Mouse (Mus musculus): ENCODE data around the gene Naa10. TPM values are rescaled to one million over a fixed set of nuclear protein-coding genes. Genes with fewer than 3 reads are reported as not detected.

Naa10 gene
- polyA plus RNA-seq (2014; fragmentation: Nextera tagmentation; extraction: Ambion mirVana) = 82.2 and 89.0 TPM in 2 replicates

DNA sequence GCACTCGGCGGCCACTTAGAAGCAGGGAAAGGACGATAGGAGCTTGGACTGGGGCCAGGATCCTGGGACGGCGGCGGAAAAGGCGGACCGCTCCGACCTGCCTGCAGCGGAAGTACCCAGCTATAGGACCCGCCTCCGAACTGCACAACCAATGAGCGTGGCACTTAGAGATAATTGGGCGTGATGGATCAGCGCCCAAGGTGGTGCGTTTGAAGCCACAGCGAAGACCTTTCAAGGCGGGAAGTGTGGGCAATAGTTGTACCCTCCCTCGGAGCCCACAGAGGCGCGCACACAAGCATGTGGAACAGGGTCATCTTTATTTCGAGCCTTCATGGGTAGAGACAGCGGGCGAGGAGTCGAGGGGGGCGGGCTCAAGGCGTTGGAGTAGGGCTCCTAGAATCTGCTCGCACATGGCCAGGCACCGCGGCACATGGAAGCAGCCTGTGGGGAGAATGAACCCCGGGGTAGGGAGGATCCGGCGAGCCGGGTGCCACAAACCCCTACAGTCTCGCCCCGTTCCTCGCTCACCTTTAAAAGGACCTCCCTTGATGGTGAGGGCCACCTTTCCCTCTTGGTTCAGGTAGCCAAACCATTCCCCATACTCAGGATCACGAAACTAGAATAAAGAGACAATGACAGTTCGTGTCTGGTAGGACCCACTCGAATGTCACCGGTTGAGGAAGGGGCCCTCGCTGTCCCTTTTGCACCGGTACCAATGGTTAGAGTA, at the start of gene Naa10, which contains the start of gene Arhgap4:
Naa10 (minus strand) TSS at position 122 of the 727 bp plus-strand sequence.
Arhgap4 (minus strand) TSS at position 48 of the 727 bp plus-strand sequence.
- peak within 1 kb of the TSS; percentile 55 for H3K4me3 ChIP-seq (replicated peaks; ENCODE audit: low read depth, low read length)
- 16% methylated on average over 43 of the region's 43 CpGs for WGBS
- peak within 1 kb of the TSS; percentile 67 for H3K4me2 ChIP-seq (ENCODE audit: low read length)
- peak; percentile 97 for ATAC-seq (ENCODE audit: low FRiP score, low TSS enrichment)
- peak; percentile 91 for DNase-seq
- H3K27me3 ChIP-seq (ENCODE audit: control insufficient read depth, insufficient read depth, low read length) = no peaks in the 10 kb centered on the region
- peak within 1 kb of the TSS; percentile 77 for H3K27ac ChIP-seq (replicated peaks; ENCODE audit: low read depth, low read length)
- peaks cover 2% of the 10 kb centered on the region; the same call in 1 of the 2 replicates for H3K36me3 ChIP-seq (ENCODE audit: control insufficient read depth, insufficient read depth, low read length)
- no peaks in the 10 kb centered on the region for H3K9me3 ChIP-seq (ENCODE audit: control insufficient read depth, low read length)
- 0 out of 2 replicates have a peak, but pooled peaks cover 3% of the 10 kb centered on the region for H3K4me1 ChIP-seq (ENCODE audit: control insufficient read depth, insufficient read depth, low read length)
- H3K9ac ChIP-seq (replicated peaks; ENCODE audit: low read length) = peak within 1 kb of the TSS; percentile 64

DNA sequence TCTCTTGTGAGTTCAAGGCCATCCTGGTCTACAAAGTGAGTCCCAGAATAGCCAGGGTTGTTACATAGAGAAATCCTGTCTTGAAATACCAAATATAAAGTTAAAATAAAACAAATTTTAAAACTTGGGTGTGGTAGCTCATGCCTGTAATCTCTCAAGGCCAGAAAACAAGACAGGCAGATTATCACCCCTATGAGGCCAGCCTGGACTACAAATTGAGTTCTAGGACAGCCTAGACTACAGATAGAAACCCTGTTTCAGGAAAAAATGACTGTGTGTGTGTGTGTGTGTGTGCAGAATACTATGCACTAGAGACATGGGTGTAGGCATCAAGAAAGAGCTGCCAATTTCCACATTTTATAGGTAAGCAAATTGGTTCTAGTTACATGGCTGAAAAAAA, 49.0 kb upstream of the Naa10 start:
- no peak for DNase-seq
- H3K9ac ChIP-seq (replicated peaks; ENCODE audit: low read length) = no peak overlapping the region
- no peak for ATAC-seq (ENCODE audit: low FRiP score, low TSS enrichment)
- no peaks in the 10 kb centered on the region for H3K36me3 ChIP-seq (ENCODE audit: control insufficient read depth, insufficient read depth, low read length)
- H3K27me3 ChIP-seq (ENCODE audit: control insufficient read depth, insufficient read depth, low read length) = no peaks in the 10 kb centered on the region
- no peak overlapping the region for H3K4me2 ChIP-seq (ENCODE audit: low read length)
- H3K4me1 ChIP-seq (ENCODE audit: control insufficient read depth, insufficient read depth, low read length) = no peaks in the 10 kb centered on the region
- H3K9me3 ChIP-seq (ENCODE audit: control insufficient read depth, low read length) = no peaks in the 10 kb centered on the region
- no peak overlapping the region for H3K27ac ChIP-seq (replicated peaks; ENCODE audit: low read depth, low read length)
- H3K4me3 ChIP-seq (replicated peaks; ENCODE audit: low read depth, low read length) = no peak overlapping the region

DNA sequence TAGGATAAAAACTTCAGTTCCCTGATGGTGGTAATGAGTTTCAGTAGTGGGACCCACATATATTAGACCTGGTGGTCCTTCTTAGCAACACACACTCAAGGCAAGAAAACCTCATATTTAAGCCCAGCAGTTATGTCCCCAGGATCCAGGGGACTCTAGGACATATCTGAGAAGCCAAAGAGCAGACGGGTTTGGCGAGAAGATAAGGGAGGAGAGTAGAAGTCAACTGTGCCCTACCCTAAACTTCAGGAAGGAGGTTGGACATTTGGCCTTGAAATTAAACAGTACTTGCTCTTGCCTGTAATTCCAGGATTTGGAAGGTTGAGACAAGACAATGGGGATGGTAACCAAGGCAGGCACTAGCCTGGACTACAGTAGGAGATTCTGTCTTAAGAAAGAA, 48.0 kb upstream of the Naa10 start:
- Histone ChIP-seq H3K4me3 (replicated peaks; ENCODE audit: low read depth, low read length) (no peak overlapping the region), H3K9me3 (ENCODE audit: control insufficient read depth, low read length) (no peaks in the 10 kb centered on the region), H3K4me2 (ENCODE audit: low read length) (no peak overlapping the region), H3K27me3 (ENCODE audit: control insufficient read depth, insufficient read depth, low read length) (no peaks in the 10 kb centered on the region), H3K9ac (replicated peaks; ENCODE audit: low read length) (no peak overlapping the region), H3K4me1 (ENCODE audit: control insufficient read depth, insufficient read depth, low read length) (no peaks in the 10 kb centered on the region), H3K27ac (replicated peaks; ENCODE audit: low read depth, low read length) (no peak overlapping the region), H3K36me3 (ENCODE audit: control insufficient read depth, insufficient read depth, low read length) (no peaks in the 10 kb centered on the region)
- WGBS = 95% methylated on average over 2 of the region's 2 CpGs
- DNase-seq = no peak
- ATAC-seq (ENCODE audit: low FRiP score, low TSS enrichment) = no peak

DNA sequence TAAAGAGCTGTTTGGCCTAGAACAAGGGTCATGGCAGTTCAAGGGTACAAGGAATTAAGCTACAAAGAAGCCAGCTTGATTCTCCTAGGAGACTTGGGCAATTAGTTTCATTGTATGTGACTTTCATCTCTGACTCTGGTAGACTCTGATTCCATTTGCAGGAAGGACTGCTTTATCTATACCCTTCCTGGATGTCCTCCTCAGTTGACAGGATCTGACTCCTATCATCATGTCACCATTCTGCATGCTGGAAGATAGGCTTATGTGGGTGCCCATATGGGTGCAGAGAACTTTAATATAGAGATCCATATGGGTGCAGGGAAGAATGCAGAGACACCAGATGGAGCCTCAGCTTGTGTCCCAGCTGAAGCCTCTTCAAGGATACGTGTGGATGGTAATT, 47.4 kb upstream of the Naa10 start:
- Histone ChIP-seq H3K9ac (replicated peaks; ENCODE audit: low read length) (no peak overlapping the region), H3K27me3 (ENCODE audit: control insufficient read depth, insufficient read depth, low read length) (no peaks in the 10 kb centered on the region), H3K36me3 (ENCODE audit: control insufficient read depth, insufficient read depth, low read length) (no peaks in the 10 kb centered on the region), H3K4me1 (ENCODE audit: control insufficient read depth, insufficient read depth, low read length) (peaks cover 3% of the 10 kb centered on the region), H3K27ac (replicated peaks; ENCODE audit: low read depth, low read length) (no peak overlapping the region), H3K4me3 (replicated peaks; ENCODE audit: low read depth, low read length) (no peak overlapping the region), H3K4me2 (ENCODE audit: low read length) (no peak overlapping the region), H3K9me3 (ENCODE audit: control insufficient read depth, low read length) (no peaks in the 10 kb centered on the region)
- no peak for ATAC-seq (ENCODE audit: low FRiP score, low TSS enrichment)
- 78% methylated on average over 1 of the region's 1 CpGs for WGBS
- DNase-seq = no peak

DNA sequence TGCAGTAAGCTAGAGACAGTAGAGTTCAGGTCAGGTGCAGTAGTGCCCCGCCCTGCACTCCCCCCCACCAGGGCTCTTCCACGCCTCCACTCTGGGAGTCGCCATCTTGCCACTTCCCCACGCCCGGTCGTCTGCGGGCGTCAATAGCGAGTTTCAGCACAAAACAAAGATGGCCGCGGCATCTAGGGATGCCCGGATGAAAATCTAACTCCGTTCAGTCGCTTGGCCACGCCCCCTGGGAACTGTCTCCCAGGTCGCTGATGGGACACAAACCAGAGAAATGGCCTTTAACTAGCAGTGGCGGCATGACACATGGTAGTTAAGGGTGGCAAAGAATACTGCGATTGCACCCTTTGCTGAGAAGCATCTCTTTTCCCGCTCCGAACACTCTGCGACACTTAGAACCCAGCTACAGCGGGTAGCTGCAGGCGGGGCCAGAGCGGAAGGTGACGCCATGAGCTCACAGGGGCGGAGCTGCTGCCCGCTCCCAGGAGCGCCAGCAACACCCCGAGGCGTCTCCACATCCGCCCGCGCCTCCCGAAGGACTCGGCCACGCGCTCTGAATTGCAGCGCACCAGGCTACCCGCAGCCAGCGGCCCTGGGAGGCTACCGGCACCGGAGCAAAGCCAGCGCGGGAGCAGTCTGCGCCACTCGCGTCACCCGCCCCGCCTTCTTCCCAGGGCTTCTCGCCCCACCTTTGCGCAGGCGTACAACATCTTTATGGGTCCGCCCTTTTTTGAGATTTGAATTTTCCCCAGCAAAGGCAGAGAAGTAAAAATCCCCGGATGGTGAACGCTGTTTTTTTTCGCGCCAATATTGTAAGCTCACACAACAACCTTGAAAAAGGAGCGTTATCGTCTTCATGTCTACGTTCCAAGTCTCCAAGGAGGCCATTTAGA, 45.7 kb upstream of the Naa10 start:
- DNase-seq = peak; percentile 94
- Histone ChIP-seq H3K36me3 (ENCODE audit: control insufficient read depth, insufficient read depth, low read length) (no peaks in the 10 kb centered on the region), H3K9ac (replicated peaks; ENCODE audit: low read length) (peak overlapping the region; percentile 66), H3K27me3 (ENCODE audit: control insufficient read depth, insufficient read depth, low read length) (no peaks in the 10 kb centered on the region), H3K27ac (replicated peaks; ENCODE audit: low read depth, low read length) (peak overlapping the region; percentile 99), H3K4me2 (ENCODE audit: low read length) (peak overlapping the region; percentile 64), H3K4me1 (ENCODE audit: control insufficient read depth, insufficient read depth, low read length) (peaks cover 15% of the 10 kb centered on the region), H3K9me3 (ENCODE audit: control insufficient read depth, low read length) (no peaks in the 10 kb centered on the region), H3K4me3 (replicated peaks; ENCODE audit: low read depth, low read length) (peak overlapping the region; percentile 50)
- WGBS = 16% methylated on average over 60 of the region's 60 CpGs
- ATAC-seq (ENCODE audit: low FRiP score, low TSS enrichment) = peak; percentile 89

DNA sequence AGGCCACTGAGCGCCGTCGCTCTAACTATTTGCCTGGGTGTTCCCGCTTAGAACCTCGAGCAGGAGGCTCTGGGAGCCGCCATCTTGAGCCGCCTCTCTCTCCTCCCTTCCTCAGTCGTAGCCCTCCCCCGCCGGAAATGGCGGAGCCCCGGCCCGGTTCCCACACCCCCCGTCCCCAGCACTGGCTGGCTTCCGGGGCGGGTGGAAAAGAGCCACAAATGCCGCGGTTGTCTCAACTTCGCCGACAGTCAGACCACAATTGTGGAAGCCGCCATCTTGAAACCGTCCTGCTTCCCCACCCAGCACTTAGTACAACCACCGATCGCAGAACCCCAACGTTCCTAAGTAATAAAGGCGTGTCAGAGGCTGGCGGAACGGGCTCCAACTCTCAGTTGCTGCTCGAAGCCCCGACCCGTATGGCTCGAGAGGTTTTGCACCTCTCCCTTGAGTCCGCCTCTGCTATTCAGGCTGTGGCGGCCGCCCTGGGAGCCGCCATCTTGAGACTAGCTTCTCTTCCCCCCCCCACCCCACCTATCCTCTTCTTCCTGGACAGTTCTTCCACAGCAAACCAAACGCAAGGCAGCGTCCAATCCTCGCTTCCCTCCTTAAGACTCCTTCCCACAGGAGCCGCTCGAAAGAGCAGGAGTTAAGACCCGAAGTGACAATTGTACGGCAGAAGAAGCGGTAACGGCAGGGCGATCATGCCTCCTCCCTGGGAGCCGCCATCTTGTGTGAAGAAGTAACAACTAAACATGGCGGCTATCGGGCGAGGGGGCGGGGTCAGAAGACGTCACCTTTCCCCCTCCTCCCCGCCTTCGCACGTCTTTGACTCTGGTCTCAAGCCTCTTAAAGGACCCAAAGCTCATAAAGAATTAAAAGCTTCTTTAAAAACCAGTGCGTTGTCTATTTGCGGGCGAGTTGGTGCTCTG, 44.8 kb upstream of the Naa10 start, which contains the start of gene Hcfc1:
Hcfc1 (minus strand) TSS at position 110 of the 929 bp plus-strand sequence.
- ATAC-seq (ENCODE audit: low FRiP score, low TSS enrichment) = peak; percentile 82
- Histone ChIP-seq H3K27me3 (ENCODE audit: control insufficient read depth, insufficient read depth, low read length) (no peaks in the 10 kb centered on the region), H3K4me3 (replicated peaks; ENCODE audit: low read depth, low read length) (peak within 1 kb of the TSS; percentile 50), H3K36me3 (ENCODE audit: control insufficient read depth, insufficient read depth, low read length) (no peaks in the 10 kb centered on the region), H3K9ac (replicated peaks; ENCODE audit: low read length) (peak within 1 kb of the TSS; percentile 66), H3K4me2 (ENCODE audit: low read length) (peak within 1 kb of the TSS; percentile 64), H3K4me1 (ENCODE audit: control insufficient read depth, insufficient read depth, low read length) (peaks cover 15% of the 10 kb centered on the region), H3K9me3 (ENCODE audit: control insufficient read depth, low read length) (no peaks in the 10 kb centered on the region), H3K27ac (replicated peaks; ENCODE audit: low read depth, low read length) (peak within 1 kb of the TSS; percentile 99)
- 30% methylated on average over 58 of the region's 58 CpGs for WGBS
- DNase-seq = peak; percentile 91

DNA sequence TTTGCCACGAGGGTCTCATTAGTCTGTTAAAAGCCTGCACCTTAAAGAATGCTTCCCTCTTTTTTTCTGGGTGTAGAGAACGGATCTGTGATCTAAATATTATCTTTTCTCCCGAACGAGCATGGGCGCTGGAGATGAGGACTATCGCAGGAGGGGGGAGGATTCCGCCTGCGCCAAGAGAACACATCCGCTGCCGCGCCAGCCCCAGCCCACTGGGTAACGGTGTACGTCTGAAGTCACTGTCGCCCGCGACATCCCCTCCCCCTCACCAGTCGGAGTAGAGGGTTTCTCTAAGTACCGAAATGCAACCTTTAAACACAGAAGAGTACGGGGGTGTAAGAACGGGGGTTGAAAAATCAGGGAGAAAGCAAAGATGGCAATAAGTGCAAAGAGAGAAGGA, 43.6 kb upstream of the Naa10 start:
- H3K36me3 ChIP-seq (ENCODE audit: control insufficient read depth, insufficient read depth, low read length) = no peaks in the 10 kb centered on the region
- 26% methylated on average over 20 of the region's 20 CpGs for WGBS
- peak overlapping the region; percentile 99 for H3K27ac ChIP-seq (replicated peaks; ENCODE audit: low read depth, low read length)
- peak overlapping the region; percentile 64 for H3K4me2 ChIP-seq (ENCODE audit: low read length)
- peaks cover 15% of the 10 kb centered on the region for H3K4me1 ChIP-seq (ENCODE audit: control insufficient read depth, insufficient read depth, low read length)
- no peaks in the 10 kb centered on the region for H3K9me3 ChIP-seq (ENCODE audit: control insufficient read depth, low read length)
- peak overlapping the region; percentile 66 for H3K9ac ChIP-seq (replicated peaks; ENCODE audit: low read length)
- peak overlapping the region; percentile 50 for H3K4me3 ChIP-seq (replicated peaks; ENCODE audit: low read depth, low read length)
- H3K27me3 ChIP-seq (ENCODE audit: control insufficient read depth, insufficient read depth, low read length) = no peaks in the 10 kb centered on the region
- ATAC-seq (ENCODE audit: low FRiP score, low TSS enrichment) (no peak), DNase-seq (peak; percentile 68)

DNA sequence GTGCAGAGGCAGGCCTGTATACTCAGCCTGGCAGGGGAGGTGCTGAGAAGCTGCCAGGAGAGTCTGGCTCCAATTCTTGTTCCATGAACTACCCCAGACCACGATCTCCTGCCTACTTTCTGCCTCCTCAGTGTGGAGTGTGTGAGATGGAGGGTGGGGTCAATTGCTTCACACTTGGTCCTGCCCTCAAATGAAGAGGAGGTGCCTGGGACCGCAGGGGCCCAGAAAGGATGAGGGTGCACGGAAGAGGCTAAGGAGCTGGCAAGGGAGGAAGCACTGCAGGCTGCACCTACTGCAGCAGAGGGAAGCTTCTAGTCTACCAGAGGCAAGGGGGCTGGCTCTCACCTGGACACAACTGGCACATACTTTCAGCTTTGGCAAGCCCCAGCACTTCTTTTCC, 42.6 kb upstream of the Naa10 start:
- Histone ChIP-seq H3K4me2 (ENCODE audit: low read length) (peak overlapping the region; percentile 64), H3K9me3 (ENCODE audit: control insufficient read depth, low read length) (no peaks in the 10 kb centered on the region), H3K27ac (replicated peaks; ENCODE audit: low read depth, low read length) (no peak overlapping the region), H3K9ac (replicated peaks; ENCODE audit: low read length) (peak overlapping the region; percentile 36), H3K4me3 (replicated peaks; ENCODE audit: low read depth, low read length) (peak overlapping the region; percentile 50), H3K4me1 (ENCODE audit: control insufficient read depth, insufficient read depth, low read length) (peaks cover 15% of the 10 kb centered on the region), H3K36me3 (ENCODE audit: control insufficient read depth, insufficient read depth, low read length) (0 out of 2 replicates have a peak, but pooled peaks cover 3% of the 10 kb centered on the region), H3K27me3 (ENCODE audit: control insufficient read depth, insufficient read depth, low read length) (no peaks in the 10 kb centered on the region)
- DNase-seq = no peak
- 56% methylated on average over 3 of the region's 3 CpGs for WGBS
- ATAC-seq (ENCODE audit: low FRiP score, low TSS enrichment) = no peak
